Mouse (Mus musculus) right cerebral cortex, postnatal 14 days (tissue): ENCODE data around the gene Tprgl.
A peak's percentile ranks its signal among the peaks of the same experiment; 100 is the strongest.

ENCODE experiments used
- DNase-seq: peaks from one replicate; pipeline ENCODE4 v3.0.0; 2022

The Tprgl gene

GRCm38 (mm10) chr4:154160538-154161390 is at the start of gene Tprgl:
TSS of gene Tprgl (minus strand) at chr4:154160666.
- DNase-seq: peak; percentile 97

- no peak for DNase-seq
These were observed 49.4 kb upstream of the Tprgl start for GRCm38 (mm10) chr4:154209825-154210224.

- no peak for DNase-seq
These were observed 48.6 kb upstream of the Tprgl start for GRCm38 (mm10) chr4:154209054-154209453.

GRCm38 (mm10) chr4:154207261-154207660 is 46.8 kb upstream of the Tprgl start:
- DNase-seq: peak; percentile 74

GRCm38 (mm10) chr4:154205392-154205791 is 44.9 kb upstream of the Tprgl start:
- no peak for DNase-seq

GRCm38 (mm10) chr4:154204532-154204931 is 44.1 kb upstream of the Tprgl start:
- DNase-seq: no peak

- DNase-seq: no peak
These were observed 41.0 kb upstream of the Tprgl start for GRCm38 (mm10) chr4:154201511-154201910.

GRCm38 (mm10) chr4:154198377-154198961 is 38.0 kb upstream of the Tprgl start:
- no peak for DNase-seq

- DNase-seq: no peak
These were observed 37.5 kb upstream of the Tprgl start for GRCm38 (mm10) chr4:154197961-154198360.

GRCm38 (mm10) chr4:154188948-154189347 is 28.5 kb upstream of the Tprgl start:
- DNase-seq: no peak

GRCm38 (mm10) chr4:154186002-154186537 is 25.6 kb upstream of the Tprgl start:
- DNase-seq: no peak

GRCm38 (mm10) chr4:154185001-154185400 is 24.5 kb upstream of the Tprgl start:
- no peak for DNase-seq

- no peak for DNase-seq
These were observed 23.1 kb upstream of the Tprgl start for GRCm38 (mm10) chr4:154183566-154183965.

- no peak for DNase-seq
These were observed 20.5 kb upstream of the Tprgl start for GRCm38 (mm10) chr4:154181001-154181400.

- DNase-seq: no peak
These were observed 16.8 kb upstream of the Tprgl start for GRCm38 (mm10) chr4:154177257-154177656.

GRCm38 (mm10) chr4:154171931-154172604 is 11.6 kb upstream of the Tprgl start:
- no peak for DNase-seq

- no peak for DNase-seq
These were observed 10.9 kb upstream of the Tprgl start for GRCm38 (mm10) chr4:154171151-154171930.

- DNase-seq: no peak
These were observed 10.2 kb upstream of the Tprgl start, which contains the start of gene Megf6 for GRCm38 (mm10) chr4:154170506-154171150. TSS of gene Megf6 (plus strand) at chr4:154170730.

- no peak for DNase-seq
These were observed 9.6 kb upstream of the Tprgl start for GRCm38 (mm10) chr4:154170021-154170420.

- peak; percentile 72 for DNase-seq
These were observed 6.6 kb upstream of the Tprgl start for GRCm38 (mm10) chr4:154167053-154167452.

- DNase-seq: peak; percentile 73
These were observed 2.8 kb upstream of the Tprgl start for GRCm38 (mm10) chr4:154163296-154163695.

GRCm38 (mm10) chr4:154159961-154160537 is 417 bp downstream of the Tprgl start:
- DNase-seq: peak; percentile 28
